Mouse (Mus musculus) liver, postnatal 0 days (tissue): ENCODE measurements around the gene Gsdma2. TPM values are rescaled to one million over a fixed set of nuclear protein-coding genes. Genes with fewer than 3 reads are reported as not detected.

ENCODE experiments used
- ATAC-seq: fragments of 200-750 bp; cut with Nextera tagmentation; 2 replicates; pipeline ENCODE4 v1.8.0; 2017; ENCODE audit warnings: mild to moderate bottlenecking, moderate library complexity
- DNase-seq: peaks from one replicate; pipeline ENCODE4 v3.0.0-alpha.2; 2016
- H3K27ac ChIP-seq: fragments of 300-500 bp; sonication (generic); 2 replicates; pipeline ENCODE4 v1.5.1; 2014; ENCODE audit warnings: antibody characterized with exemption, moderate library complexity, mild to moderate bottlenecking, low read depth
- H3K27me3 ChIP-seq: fragments of 300-500 bp; sonication (generic); 2 replicates; pipeline ENCODE4 v1.6.1; 2014; ENCODE audit warnings: low read length, control low read depth, mixed read lengths; ENCODE audit not compliant: insufficient read depth
- H3K36me3 ChIP-seq: fragments of 300-500 bp; sonication (generic); replicated peaks from 2 replicates; pipeline ENCODE4 v1.6.1; 2014; ENCODE audit warnings: mild to moderate bottlenecking, control low read depth, low read length, moderate library complexity, mixed read lengths; ENCODE audit not compliant: insufficient read depth
- H3K4me1 ChIP-seq: fragments of 300-500 bp; sonication (generic); 2 replicates; pipeline ENCODE4 v1.6.1; 2014; ENCODE audit warnings: antibody characterized with exemption, mild to moderate bottlenecking, control low read depth; ENCODE audit not compliant: insufficient read depth
- H3K4me2 ChIP-seq: fragments of 300-500 bp; sonication (generic); 2 replicates; pipeline ENCODE4 v1.6.1; 2014; ENCODE audit warnings: low read depth, mild to moderate bottlenecking, low read length, moderate library complexity, mixed read lengths
- H3K4me3 ChIP-seq: fragments of 300-500 bp; sonication (generic); 2 replicates; pipeline ENCODE4 v1.5.1; 2014; ENCODE audit warnings: low read depth, low read length
- H3K9ac ChIP-seq: fragments of 300-500 bp; sonication (generic); replicated peaks from 2 replicates; pipeline ENCODE4 v1.6.1; 2014; ENCODE audit warnings: mild to moderate bottlenecking, moderate library complexity
- H3K9me3 ChIP-seq: fragments of 300-500 bp; sonication (generic); 2 replicates; pipeline ENCODE4 v1.6.1; 2016; ENCODE audit warnings: mild to moderate bottlenecking, control low read depth, low read length, mixed read lengths
- CTCF ChIP-seq: sonication (generic); IDR thresholded peaks from 2 replicates; pipeline ENCODE4 v1.5.1; 2016; ENCODE audit warnings: antibody characterized with exemption, low read depth
- EP300 ChIP-seq: IDR thresholded peaks from 2 replicates; pipeline ENCODE4 v1.6.1; 2016; ENCODE audit warnings: antibody characterized with exemption, low read depth, mild to moderate bottlenecking
- WGBS: fragments of 180-500 bp; shearing (Covaris S2); extraction: QIAGEN DNeasy Blood & Tissue Kit; methylation state at CpG from one replicate; pipeline ENCODE4 v1.1.7; 2014; ENCODE audit not compliant: insufficient replicate concordance; 5-methylcytosine and 5-hydroxymethylcytosine counted together
- polyA plus RNA-seq: library from polyadenylated mRNA; unstranded; fragments of >200 nt; fragmentation: Nextera tagmentation; extraction: Ambion mirVana; gene quantifications from 2 replicates; pipeline ENCODE4 v1.2.1, GENCODE M21; 2015

Gene Gsdma2
- polyA plus RNA-seq, 1 experiment from 2014 or later, result not detected

DNA sequence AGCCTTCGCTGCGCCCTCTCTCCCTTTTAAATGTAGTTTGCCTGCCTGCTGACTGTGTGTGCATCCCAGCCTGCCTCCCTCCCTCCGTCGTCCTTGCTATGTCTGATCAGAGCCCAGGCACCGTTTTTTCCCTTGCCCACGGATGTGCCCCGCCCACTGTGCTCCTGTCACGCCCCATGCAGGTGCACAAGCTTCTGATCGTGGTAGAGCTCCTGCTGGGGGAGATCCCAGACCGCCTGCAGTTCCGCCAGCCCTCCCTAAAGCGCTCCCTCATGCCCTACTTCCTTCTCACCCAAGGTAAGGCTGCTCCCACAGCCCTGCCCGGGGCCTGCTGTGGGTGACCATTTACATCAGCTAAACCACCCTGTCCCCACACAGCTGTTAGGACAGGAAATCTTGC lies 46.6 kb downstream of the Gsdma2 start:
- Histone ChIP-seq H3K36me3 (peaks cover 61% of the 10 kb centered on the region), H3K9me3 (no peaks in the 10 kb centered on the region), H3K4me3 (no peak overlapping the region), H3K9ac (no peak overlapping the region), H3K27me3 (no peaks in the 10 kb centered on the region), H3K27ac (no peak overlapping the region), H3K4me2 (no peak overlapping the region), H3K4me1 (no peaks in the 10 kb centered on the region)
- ATAC-seq, result no peak
- 62% methylated on average over 13 of the region's 13 CpGs for WGBS
- DNase-seq, result no peak
- TF ChIP-seq EP300 (no peak), CTCF (no peak)

DNA sequence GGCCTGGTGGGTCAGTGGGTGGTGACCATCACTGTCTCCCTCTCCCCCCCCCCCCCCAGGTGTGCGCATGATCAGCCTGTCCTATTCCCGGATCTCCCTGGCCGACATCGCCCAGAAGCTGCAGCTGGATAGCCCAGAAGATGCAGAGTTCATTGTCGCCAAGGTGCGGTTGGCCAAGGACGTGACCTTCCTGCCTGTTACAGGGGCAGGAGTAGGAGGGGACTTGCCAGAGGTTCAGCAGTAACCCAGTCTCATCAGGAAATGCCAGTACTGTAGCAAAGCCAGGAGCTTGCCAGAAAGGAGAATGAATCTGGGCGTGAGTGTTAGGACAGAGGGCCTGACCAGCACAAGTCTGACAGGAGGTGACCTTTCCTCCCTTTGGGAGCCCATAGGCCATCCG lies 47.2 kb downstream of the Gsdma2 start:
- Histone ChIP-seq H3K27ac (no peak overlapping the region), H3K4me3 (no peak overlapping the region), H3K9me3 (no peaks in the 10 kb centered on the region), H3K27me3 (no peaks in the 10 kb centered on the region), H3K36me3 (peaks cover 58% of the 10 kb centered on the region), H3K4me1 (no peaks in the 10 kb centered on the region), H3K4me2 (no peak overlapping the region), H3K9ac (no peak overlapping the region)
- 88% methylated on average over 9 of the region's 9 CpGs for WGBS
- no peak for DNase-seq
- no peak for TF ChIP-seq EP300
- TF ChIP-seq CTCF, result no peak
- ATAC-seq, result no peak

DNA sequence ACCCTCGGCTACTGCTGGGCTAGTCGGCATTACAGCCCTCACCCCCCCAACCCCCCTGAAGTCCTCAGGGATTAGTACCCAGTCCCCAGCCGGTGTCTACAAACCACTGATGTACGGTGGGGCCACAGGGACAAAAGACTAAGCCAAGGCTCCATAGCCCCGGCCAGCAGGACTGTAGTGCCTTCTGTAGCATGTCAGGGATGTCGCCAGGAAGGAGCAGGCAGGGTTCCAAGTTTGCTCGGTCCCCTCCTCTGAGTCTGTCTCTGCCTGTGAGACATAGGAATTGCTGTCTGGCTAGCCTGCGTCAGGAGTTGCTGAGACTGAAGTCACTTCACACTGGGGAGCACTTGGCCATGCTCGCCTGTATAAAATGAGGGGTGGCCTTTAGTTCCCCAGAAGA lies 47.7 kb downstream of the Gsdma2 start:
- DNase-seq (no peak), ATAC-seq (no peak)
- Histone ChIP-seq H3K9me3 (no peaks in the 10 kb centered on the region), H3K4me1 (no peaks in the 10 kb centered on the region), H3K36me3 (peaks cover 58% of the 10 kb centered on the region), H3K9ac (no peak overlapping the region), H3K4me2 (no peak overlapping the region), H3K27ac (no peak overlapping the region), H3K4me3 (no peak overlapping the region), H3K27me3 (no peaks in the 10 kb centered on the region)
- TF ChIP-seq CTCF (no peak), EP300 (no peak)
- 80% methylated on average over 9 of the region's 9 CpGs for WGBS

DNA sequence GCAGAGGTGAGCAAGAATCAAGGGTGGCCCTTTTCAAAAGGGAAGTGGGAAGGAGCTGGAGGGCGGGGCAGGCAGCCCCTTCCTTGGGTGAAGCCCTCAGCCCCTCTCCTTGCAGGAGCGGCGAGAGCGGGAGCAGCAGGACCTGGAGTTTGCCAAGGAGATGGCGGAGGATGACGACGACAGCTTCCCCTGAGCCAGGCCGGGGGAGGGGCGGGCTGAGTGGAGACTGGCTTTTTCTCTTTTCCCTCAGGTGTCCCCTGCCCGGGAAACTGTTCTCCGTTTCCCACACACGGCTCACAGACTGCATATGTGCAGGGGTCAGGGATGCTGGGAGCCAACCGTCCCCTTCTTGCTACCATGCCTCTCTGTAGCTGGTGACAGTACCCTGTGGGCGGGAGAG lies 48.8 kb downstream of the Gsdma2 start:
- Histone ChIP-seq H3K4me2 (no peak overlapping the region), H3K4me1 (no peaks in the 10 kb centered on the region), H3K9ac (no peak overlapping the region), H3K36me3 (peaks cover 48% of the 10 kb centered on the region), H3K27me3 (no peaks in the 10 kb centered on the region), H3K4me3 (no peak overlapping the region), H3K27ac (no peak overlapping the region), H3K9me3 (no peaks in the 10 kb centered on the region)
- no peak for TF ChIP-seq CTCF
- no peak for TF ChIP-seq EP300
- WGBS, result 79% methylated on average over 14 of the region's 14 CpGs
- ATAC-seq (no peak), DNase-seq (no peak)

DNA sequence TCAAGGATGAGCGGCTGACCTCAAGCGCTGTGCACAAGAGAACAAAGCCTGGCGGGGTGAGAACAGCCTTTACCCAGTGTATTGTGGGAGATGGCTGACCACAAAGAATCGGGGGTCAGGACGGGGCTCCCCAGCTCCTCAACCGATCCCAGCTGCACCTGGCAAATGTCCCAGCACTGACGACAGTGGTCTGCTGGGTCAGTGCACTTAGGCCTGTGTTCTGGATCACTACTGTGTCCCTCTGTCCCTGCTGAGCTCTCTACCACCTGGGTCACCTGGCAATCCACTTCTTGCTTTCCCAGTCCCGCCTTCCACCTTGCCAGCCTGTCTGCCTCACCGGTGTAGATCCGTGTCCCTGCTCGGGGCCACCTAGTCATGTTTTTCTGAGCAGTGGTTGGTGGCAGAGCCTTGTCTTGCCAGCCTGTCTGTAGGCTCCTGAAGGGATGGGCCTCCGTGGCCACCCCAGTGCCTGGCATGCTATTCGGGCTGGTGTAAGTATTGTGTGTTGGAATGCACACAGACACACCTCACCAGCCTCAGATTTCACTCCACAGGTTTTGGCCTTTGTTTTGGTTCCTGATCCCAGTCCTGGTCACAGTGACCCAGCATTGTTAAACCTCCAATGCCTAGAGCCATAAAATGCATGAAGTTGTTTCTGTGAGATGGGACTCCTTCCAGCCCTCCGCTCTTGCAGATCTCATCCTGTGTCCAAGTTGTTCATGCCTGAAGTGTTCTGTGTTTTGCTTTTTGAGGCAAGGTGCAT lies 50.1 kb downstream of the Gsdma2 start:
- no peak for DNase-seq
- 77% methylated on average over 14 of the region's 14 CpGs for WGBS
- no peak overlapping the region for H3K4me2 ChIP-seq

DNA sequence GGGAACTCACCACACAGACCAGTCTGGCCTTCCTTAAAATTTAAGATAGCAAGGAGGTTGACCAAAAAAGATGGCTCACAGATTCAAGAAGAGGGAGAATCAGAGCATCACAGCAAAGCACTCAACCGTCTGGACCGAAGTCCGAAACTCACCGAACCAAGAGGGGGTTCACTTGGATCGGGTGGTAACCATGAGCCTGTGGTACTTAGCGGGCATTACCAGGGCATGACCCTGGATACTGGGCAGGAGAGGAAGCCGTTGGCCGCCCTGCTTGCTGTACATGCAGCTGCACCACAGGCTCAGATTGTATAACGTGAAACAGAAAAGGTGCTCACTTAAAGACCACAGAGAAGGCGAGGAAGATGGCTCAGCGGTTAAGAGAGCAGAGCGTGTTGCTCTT lies 50.7 kb downstream of the Gsdma2 start:
- DNase-seq (no peak), ATAC-seq (no peak)
- TF ChIP-seq EP300 (no peak), CTCF (no peak)
- H3K9ac ChIP-seq, result no peak overlapping the region
- 87% methylated on average over 12 of the region's 12 CpGs for WGBS
- H3K4me1 ChIP-seq, result no peaks in the 10 kb centered on the region; the same call in 1 of the 2 replicates
- no peak overlapping the region for H3K4me2 ChIP-seq
- H3K36me3 ChIP-seq, result peaks cover 33% of the 10 kb centered on the region
- no peaks in the 10 kb centered on the region for H3K9me3 ChIP-seq
- H3K27ac ChIP-seq, result no peak overlapping the region
- H3K4me3 ChIP-seq, result no peak overlapping the region
- H3K27me3 ChIP-seq, result no peaks in the 10 kb centered on the region

More for the DNA sequence above, 50.1 kb downstream of the Gsdma2 start:
- no peak for TF ChIP-seq CTCF
- no peak for TF ChIP-seq EP300
- H3K4me1 ChIP-seq, result no peaks in the 10 kb centered on the region; the same call in 1 of the 2 replicates
- H3K36me3 ChIP-seq, result peaks cover 36% of the 10 kb centered on the region
- no peak overlapping the region for H3K27ac ChIP-seq
- H3K9ac ChIP-seq, result no peak overlapping the region
- no peak overlapping the region for H3K4me3 ChIP-seq
- no peak for ATAC-seq
- no peaks in the 10 kb centered on the region for H3K9me3 ChIP-seq
- no peaks in the 10 kb centered on the region for H3K27me3 ChIP-seq
